Mouse (Mus musculus) kidney, adult 2 months (tissue): Measurements from ENCODE around the gene Moap1. TPM values are rescaled to one million over a fixed set of nuclear protein-coding genes. Genes with fewer than 3 reads are reported as not detected.
A peak's percentile ranks its signal among the peaks of the same experiment; 100 is the strongest.

Source experiments
- DNase-seq: peaks from one replicate; pipeline ENCODE4 v3.0.0; 2021
- H3K27ac ChIP-seq: fragments of 200-500 bp; 2 replicates; pipeline ENCODE4 v1.5.1; 2012; ENCODE audit warnings: low read depth, low read length, control low read depth, inconsistent platforms; ENCODE audit not compliant: insufficient read depth
- H3K27me3 ChIP-seq: fragments of 200-500 bp; replicated peaks from 2 replicates; pipeline ENCODE4 v1.6.1; 2012; ENCODE audit warnings: mild to moderate bottlenecking, moderate library complexity, low read length, inconsistent platforms; ENCODE audit not compliant: control insufficient read depth, insufficient read depth
- H3K36me3 ChIP-seq: fragments of 200-500 bp; 2 replicates; pipeline ENCODE4 v1.6.1; 2012; ENCODE audit warnings: mild to moderate bottlenecking, moderate library complexity, low read length, inconsistent platforms; ENCODE audit not compliant: control insufficient read depth, insufficient read depth
- H3K4me1 ChIP-seq: fragments of 200-500 bp; 2 replicates; pipeline ENCODE4 v1.6.1; 2011; ENCODE audit warnings: low read length; ENCODE audit not compliant: control insufficient read depth, insufficient read depth
- H3K4me3 ChIP-seq: fragments of 200-500 bp; 2 replicates; pipeline ENCODE4 v1.5.1; 2011; ENCODE audit warnings: mild to moderate bottlenecking, low read depth, low read length, control low read depth; ENCODE audit not compliant: insufficient read depth
- CTCF ChIP-seq: fragments of 200-500 bp; conservative IDR thresholded peaks from 2 replicates; pipeline ENCODE4 v1.5.1; 2011; ENCODE audit warnings: low read depth, mild to moderate bottlenecking, control low read depth, low read length, moderate library complexity, mixed read lengths; ENCODE audit not compliant: insufficient read depth, insufficient read length
- POLR2A ChIP-seq: fragments of 200-500 bp; IDR thresholded peaks from one replicate; pipeline ENCODE4 v1.6.1; 2011; ENCODE audit warnings: low read depth, low read length, control low read depth
- WGBS: fragments of 180-500 bp; shearing (Covaris S2); methylation state at CpG from one replicate; pipeline ENCODE4 v1.1.7; 2018; 5-methylcytosine and 5-hydroxymethylcytosine counted together
- polyA plus RNA-seq: library from polyadenylated mRNA; depleted of rRNA; stranded (reverse); fragments of >200 nt; gene quantifications from 2 replicates; pipeline ENCODE4 v1.2.3, GENCODE M21; 2012

Moap1 gene
- polyA plus RNA-seq, 1 experiment = 0.74 TPM

DNA sequence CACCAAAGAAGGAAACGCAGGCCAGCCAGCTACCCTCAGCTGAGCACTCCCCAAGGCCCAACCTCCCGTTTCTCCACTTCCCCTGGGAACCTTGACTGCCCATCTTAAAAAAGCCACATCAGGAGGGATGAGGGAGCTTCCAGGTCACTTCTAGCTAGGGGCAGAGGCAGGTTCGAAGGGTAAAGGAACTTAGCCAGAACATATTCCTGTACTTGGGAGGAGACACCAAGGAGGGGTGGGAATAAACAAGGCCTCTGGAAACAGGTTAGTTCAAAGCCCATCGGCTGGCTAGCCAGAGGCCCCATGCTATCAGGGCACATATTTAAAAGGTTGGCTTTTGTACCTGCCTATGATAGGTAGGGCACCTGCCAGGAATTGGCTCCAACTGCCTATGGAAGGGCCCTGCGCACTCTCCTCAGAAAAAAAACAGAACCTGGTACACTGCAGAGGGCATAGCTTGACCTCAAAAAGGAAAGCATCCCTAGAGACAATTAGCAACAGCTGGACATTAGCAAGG lies 41.7 kb downstream of the Moap1 start:
- Histone ChIP-seq H3K27me3 (no peaks in the 10 kb centered on the region), H3K4me3 (no peak overlapping the region), H3K4me1 (0 out of 2 replicates have a peak, but pooled peaks cover 7% of the 10 kb centered on the region), H3K27ac (no peak overlapping the region), H3K36me3 (no peaks in the 10 kb centered on the region)
- no peak for TF ChIP-seq POLR2A
- TF ChIP-seq CTCF = no peak
- no peak for DNase-seq
- 79% methylated on average over 5 of the region's 5 CpGs for WGBS

DNA sequence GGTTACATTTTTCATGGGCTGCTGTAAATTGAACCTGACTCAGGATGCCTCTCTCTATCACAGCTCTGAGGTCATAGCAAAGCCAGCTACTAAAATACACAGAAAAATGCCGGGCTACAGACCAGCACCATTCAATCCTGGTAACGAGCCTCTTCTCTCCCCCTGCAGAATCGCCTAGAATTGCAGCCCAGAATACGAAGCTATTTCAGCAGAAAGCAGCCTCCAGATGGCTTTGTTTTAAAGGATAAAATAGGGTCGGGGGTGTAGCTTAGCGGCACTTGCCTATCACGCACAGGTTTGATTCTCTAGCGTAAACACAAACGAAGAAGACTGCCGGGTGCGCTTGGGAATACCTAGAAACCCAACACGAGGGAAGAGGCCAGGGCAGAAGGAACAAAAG lies 43.0 kb downstream of the Moap1 start:
- 71% methylated on average over 12 of the region's 12 CpGs for WGBS
- Histone ChIP-seq H3K27me3 (no peaks in the 10 kb centered on the region), H3K4me3 (no peak overlapping the region), H3K36me3 (no peaks in the 10 kb centered on the region), H3K4me1 (0 out of 2 replicates have a peak, but pooled peaks cover 7% of the 10 kb centered on the region), H3K27ac (no peak overlapping the region)
- no peak for DNase-seq
- no peak for TF ChIP-seq CTCF
- TF ChIP-seq POLR2A = no peak

DNA sequence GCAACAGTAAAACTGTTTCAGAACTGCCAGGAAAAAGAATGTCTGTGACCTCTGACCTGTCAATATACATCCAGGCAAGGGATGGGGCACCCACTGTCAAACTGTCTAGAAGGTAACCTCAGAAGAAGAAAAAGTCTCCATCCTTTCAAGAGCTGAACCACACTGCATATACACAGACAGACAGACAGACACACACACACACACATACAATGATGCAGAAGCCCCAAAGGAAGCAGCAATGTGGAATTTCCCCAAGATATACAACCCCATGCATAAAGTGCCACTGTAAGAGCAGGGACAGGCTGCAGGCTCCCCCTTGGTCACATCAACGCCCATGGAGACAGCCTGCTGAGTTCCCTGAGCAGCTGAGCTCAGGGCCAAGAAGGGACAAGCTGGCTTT lies 44.3 kb downstream of the Moap1 start:
- 0 out of 2 replicates have a peak, but pooled peaks cover 7% of the 10 kb centered on the region for H3K4me1 ChIP-seq
- no peak for TF ChIP-seq CTCF
- no peak for TF ChIP-seq POLR2A
- no peaks in the 10 kb centered on the region for H3K36me3 ChIP-seq
- H3K27ac ChIP-seq = no peak overlapping the region
- H3K27me3 ChIP-seq = no peaks in the 10 kb centered on the region
- no peak overlapping the region for H3K4me3 ChIP-seq
- 85% methylated on average over 1 of the region's 1 CpGs for WGBS
- DNase-seq = no peak

DNA sequence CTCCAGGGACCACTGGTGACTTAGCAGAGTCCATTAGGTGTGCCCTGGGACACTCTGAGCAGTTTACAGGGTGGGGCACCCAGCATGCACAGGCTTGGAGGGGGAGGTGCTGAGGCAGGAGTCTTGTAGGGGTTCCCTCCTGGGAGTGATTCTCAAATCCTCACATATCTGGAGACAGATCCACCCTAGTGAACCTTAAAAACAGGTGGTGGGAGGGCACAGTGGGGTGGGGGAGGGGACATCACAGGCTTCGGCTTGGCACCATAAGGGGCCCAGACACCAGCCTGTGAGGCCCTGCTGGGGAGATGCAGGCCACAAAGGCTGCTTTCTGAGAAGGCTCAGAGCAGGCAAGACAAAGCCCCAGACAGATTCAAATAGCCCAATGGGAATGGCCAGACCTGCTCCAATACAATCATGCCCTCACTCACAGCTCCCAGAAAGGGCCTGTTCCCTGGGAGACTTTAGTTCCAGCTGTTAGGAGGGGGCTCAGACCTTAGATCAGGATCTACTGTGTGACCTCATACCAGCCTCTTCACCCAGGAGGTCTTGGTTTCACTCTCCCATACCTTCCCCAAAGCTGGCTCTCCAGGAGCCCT lies 45.3 kb downstream of the Moap1 start:
- TF ChIP-seq POLR2A = no peak
- no peak for TF ChIP-seq CTCF
- WGBS = 94% methylated on average over 1 of the region's 1 CpGs
- DNase-seq = no peak

GRCm38 (mm10) chr12:102697381-102697780 lies 46.1 kb downstream of the Moap1 start:
- no peak for TF ChIP-seq CTCF
- no peak for TF ChIP-seq POLR2A
- no peak overlapping the region for H3K4me3 ChIP-seq
- WGBS = 72% methylated on average over 7 of the region's 7 CpGs

More for the DNA sequence above, 45.3 kb downstream of the Moap1 start:
- Histone ChIP-seq H3K36me3 (no peaks in the 10 kb centered on the region), H3K4me1 (0 out of 2 replicates have a peak, but pooled peaks cover 4% of the 10 kb centered on the region), H3K4me3 (no peak overlapping the region), H3K27ac (no peak overlapping the region), H3K27me3 (no peaks in the 10 kb centered on the region)

GRCm38 (mm10) chr12:102696635-102697354 lies 46.7 kb downstream of the Moap1 start:
- DNase-seq = peak; percentile 33
- no peak overlapping the region for H3K4me3 ChIP-seq
- no peak overlapping the region for H3K27ac ChIP-seq
- WGBS = 73% methylated on average over 14 of the region's 14 CpGs
- H3K27me3 ChIP-seq = no peaks in the 10 kb centered on the region
- peaks cover 3% of the 10 kb centered on the region for H3K4me1 ChIP-seq
- no peak for TF ChIP-seq CTCF
- no peak for TF ChIP-seq POLR2A
- H3K36me3 ChIP-seq = no peaks in the 10 kb centered on the region

More at GRCm38 (mm10) chr12:102697381-102697780, 46.1 kb downstream of the Moap1 start:
- Histone ChIP-seq H3K27me3 (no peaks in the 10 kb centered on the region), H3K27ac (no peak overlapping the region), H3K36me3 (no peaks in the 10 kb centered on the region), H3K4me1 (0 out of 2 replicates have a peak, but pooled peaks cover 3% of the 10 kb centered on the region)
- DNase-seq = no peak
